In the genomic region with DNA sequence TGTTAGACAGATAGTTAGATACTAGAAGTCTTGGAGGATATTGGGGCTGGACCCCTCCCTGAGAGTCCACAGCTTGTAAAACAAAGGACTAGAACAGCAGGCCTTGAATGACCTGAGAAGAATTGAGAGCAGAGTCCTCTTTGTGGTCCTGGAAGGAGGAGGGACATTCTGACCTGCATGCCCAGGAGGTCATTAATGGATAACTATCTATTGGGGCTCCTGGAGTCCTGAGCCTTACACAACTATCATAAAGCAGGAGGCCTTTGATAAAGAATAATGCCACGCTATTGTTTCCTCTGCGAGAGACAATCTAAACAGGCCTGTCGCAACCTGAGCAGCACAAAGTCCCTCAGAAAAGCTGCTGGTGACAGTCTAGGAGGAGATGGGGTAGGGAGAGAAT, we compare ENCODE assay signal across 19 mouse cellular contexts.
"Had no signal": no experiment of that assay in that cellular context is flagged by ENCODE, and none has a peak within 500 bp of the region (broad histone marks: within the 10 kb centered on the region; RNA-seq: fewer than 3 reads in every experiment).

No protein-coding gene starts in this region.

- H3K36me3 ChIP-seq: hindbrain, embryonic 15.5 days; limb, embryonic 10.5 days; limb, embryonic 13.5 days; liver, embryonic 13.5 days; midbrain, embryonic 12.5 days; midbrain, embryonic 15.5 days; neural tube, embryonic 12.5 days; neural tube, embryonic 15.5 days; stomach, embryonic 15.5 days had no signal

- H3K27ac ChIP-seq: hindbrain, embryonic 15.5 days; layer of hippocampus, adult 2 months; limb, embryonic 10.5 days; limb, embryonic 13.5 days; liver, embryonic 13.5 days; macrophage; midbrain, embryonic 12.5 days; midbrain, embryonic 15.5 days; neural tube, embryonic 12.5 days; neural tube, embryonic 15.5 days; stomach, embryonic 15.5 days had no signal

- H3K4me2 ChIP-seq: hindbrain, embryonic 15.5 days; limb, embryonic 13.5 days; liver, embryonic 13.5 days; lung, embryonic 14.5 days; midbrain, embryonic 12.5 days; midbrain, embryonic 15.5 days; neural tube, embryonic 12.5 days; neural tube, embryonic 15.5 days; stomach, embryonic 15.5 days had no signal

- DNase-seq: layer of hippocampus, adult 9-11 months; liver; liver, embryonic 13.5 days; lung, embryonic 14.5 days; right cerebral cortex, adult 18-20 months; right cerebral cortex, postnatal 25 days; spleen, adult 18-20 months; thymus, postnatal 36 days had no signal

- H3K4me1 ChIP-seq: liver, embryonic 13.5 days; midbrain, embryonic 12.5 days; midbrain, embryonic 15.5 days; neural tube, embryonic 12.5 days; stomach, embryonic 15.5 days had no signal

- H3K9ac ChIP-seq: hindbrain, embryonic 15.5 days; limb, embryonic 13.5 days; liver, embryonic 13.5 days; lung, embryonic 14.5 days; midbrain, embryonic 12.5 days; midbrain, embryonic 15.5 days; neural tube, embryonic 12.5 days; neural tube, embryonic 15.5 days; stomach, embryonic 15.5 days had no signal

- ATAC-seq: lung, postnatal 0 days; midbrain, embryonic 15.5 days had no signal

- H3K9me3 ChIP-seq: hindbrain, embryonic 15.5 days; limb, embryonic 10.5 days; limb, embryonic 13.5 days; liver, embryonic 13.5 days; midbrain, embryonic 12.5 days; midbrain, embryonic 15.5 days; neural tube, embryonic 12.5 days; neural tube, embryonic 15.5 days; stomach, embryonic 15.5 days had no signal

- H3K27me3 ChIP-seq: hindbrain, embryonic 15.5 days; liver, embryonic 13.5 days; midbrain, embryonic 12.5 days; midbrain, embryonic 15.5 days; neural tube, embryonic 12.5 days; neural tube, embryonic 15.5 days; stomach, embryonic 15.5 days had no signal

- H3K4me3 ChIP-seq: hindbrain, embryonic 15.5 days; layer of hippocampus, adult 2 months; limb, embryonic 10.5 days; limb, embryonic 13.5 days; liver, embryonic 13.5 days; midbrain, embryonic 12.5 days; midbrain, embryonic 15.5 days; neural tube, embryonic 12.5 days; neural tube, embryonic 15.5 days; stomach, embryonic 15.5 days had no signal
